Mouse (Mus musculus) myocyte (in vitro differentiated cells): ENCODE results near the gene Tmem200c. TPM values are rescaled to one million over a fixed set of nuclear protein-coding genes. Genes with fewer than 3 reads are reported as not detected.

ENCODE experiments used
- H3K27me3 ChIP-seq: one replicate; pipeline ENCODE4 v1.6.1; 2011; ENCODE audit not compliant: control insufficient read depth, insufficient read depth, insufficient read length
- H3K36me3 ChIP-seq: one replicate; pipeline ENCODE4 v1.6.1; 2011; ENCODE audit not compliant: control insufficient read depth, insufficient read depth
- H3K4me2 ChIP-seq: one replicate; pipeline ENCODE4 v1.6.1; 2011; ENCODE audit warnings: low read depth, control low read depth
- H3K4me3 ChIP-seq: one replicate; pipeline ENCODE4 v1.5.1; 2011; ENCODE audit warnings: mild to moderate bottlenecking, control low read depth, moderate library complexity
- H3K79me2 ChIP-seq: one replicate; pipeline ENCODE4 v1.6.1; 2011; ENCODE audit not compliant: control insufficient read depth, insufficient read depth
- H3ac ChIP-seq: one replicate; pipeline ENCODE4 v1.6.1; 2011; ENCODE audit not compliant: control insufficient read depth, insufficient read length
- CEBPB ChIP-seq: IDR thresholded peaks from 2 replicates; pipeline ENCODE4 v1.6.1; 2011; ENCODE audit warnings: mild to moderate bottlenecking, moderate library complexity; ENCODE audit not compliant: poor library complexity, insufficient read depth, severe bottlenecking
- E2F4 ChIP-seq: IDR thresholded peaks from one replicate; pipeline ENCODE4 v1.6.1; 2011; ENCODE audit warnings: mild to moderate bottlenecking, control low read depth, moderate library complexity; ENCODE audit not compliant: insufficient read depth
- MAX ChIP-seq: IDR thresholded peaks from one replicate; pipeline ENCODE4 v1.6.1; 2011; ENCODE audit warnings: low read depth, mild to moderate bottlenecking, control low read depth
- MYOD1 ChIP-seq, 3 experiments: IDR thresholded peaks; one replicate each; pipeline ENCODE4 v1.6.1; 2011; ENCODE audit warnings: control low read depth in 2 of 3, low read depth in 2 of 3, mild to moderate bottlenecking in 2 of 3, moderate library complexity in 1 of 3; ENCODE audit not compliant: insufficient read length in 2 of 3, control insufficient read depth in 1 of 3
- MYOG ChIP-seq, 3 experiments: IDR thresholded peaks; one replicate each; pipeline ENCODE4 v1.6.1; 2011; ENCODE audit warnings: control low read depth in 2 of 3, low read depth in 2 of 3, mild to moderate bottlenecking in 2 of 3; ENCODE audit not compliant: insufficient read length in 2 of 3, control insufficient read depth in 1 of 3, insufficient read depth in 1 of 3
- POLR2A ChIP-seq: IDR thresholded peaks from one replicate; pipeline ENCODE4 v1.6.1; 2011; ENCODE audit warnings: low read depth, mild to moderate bottlenecking, control low read depth, moderate library complexity; ENCODE audit not compliant: insufficient read length
- POLR2AphosphoS2 ChIP-seq: IDR thresholded peaks from one replicate; pipeline ENCODE4 v1.6.1; 2011; ENCODE audit warnings: low read depth, control low read depth; ENCODE audit not compliant: insufficient read length
- REST ChIP-seq: IDR thresholded peaks from one replicate; pipeline ENCODE4 v1.6.1; 2011; ENCODE audit warnings: mild to moderate bottlenecking, control low read depth, moderate library complexity; ENCODE audit not compliant: insufficient read depth, insufficient read length
- SRF ChIP-seq: IDR thresholded peaks from one replicate; pipeline ENCODE4 v1.6.1; 2011; ENCODE audit warnings: low read depth; ENCODE audit not compliant: control insufficient read depth, insufficient read length
- TCF12 ChIP-seq: IDR thresholded peaks from one replicate; pipeline ENCODE4 v1.6.1; 2011; ENCODE audit warnings: mild to moderate bottlenecking, control low read depth; ENCODE audit not compliant: poor library complexity, insufficient read depth, severe bottlenecking
- TCF3 ChIP-seq: IDR thresholded peaks from one replicate; pipeline ENCODE4 v1.6.1; 2011; ENCODE audit warnings: low read depth, control low read depth; ENCODE audit not compliant: insufficient read length
- USF1 ChIP-seq: IDR thresholded peaks from one replicate; pipeline ENCODE4 v1.6.1; 2011; ENCODE audit warnings: low read depth, mild to moderate bottlenecking, control low read depth, moderate library complexity
- polyA plus RNA-seq: library from polyadenylated mRNA; unstranded; fragments of >200 nt; fragmentation: generic; extraction: Trizol; gene quantifications from one replicate; pipeline ENCODE4 v1.2.1, GENCODE M21; 2012; ENCODE audit warnings: missing spikeins

Gene Tmem200c
- polyA plus RNA-seq, 1 experiment = 0.34 TPM

DNA sequence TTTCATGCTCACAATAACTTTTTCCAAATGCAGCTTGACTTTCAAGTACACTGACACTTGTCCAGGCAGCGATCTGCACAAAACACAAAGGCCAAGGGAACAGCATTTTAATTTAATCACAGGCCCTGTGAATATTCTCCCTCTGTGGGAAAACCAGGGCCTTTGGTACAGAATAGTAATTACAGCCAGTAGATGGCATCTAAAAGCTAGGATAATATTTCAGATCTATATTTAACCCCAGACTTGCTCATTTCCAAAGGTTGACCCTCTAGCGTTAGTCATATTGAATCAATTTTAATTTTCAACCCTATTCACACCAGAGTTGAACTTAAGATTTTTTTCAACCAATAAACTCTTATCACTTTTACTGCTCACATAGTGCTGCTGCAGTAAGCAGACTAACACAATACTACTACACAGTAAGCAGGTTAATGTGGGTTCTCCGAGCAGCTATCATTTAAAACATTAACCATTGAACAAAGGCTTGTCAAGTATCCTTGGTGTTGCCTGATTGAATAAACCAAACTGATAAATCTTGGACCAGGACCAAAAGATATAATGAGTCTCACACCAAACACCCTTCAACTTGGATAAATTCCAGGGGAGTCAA is 57.2 kb downstream of the Tmem200c start:
- Histone ChIP-seq H3ac (no peak overlapping the region), H3K79me2 (no peaks in the 10 kb centered on the region), H3K27me3 (no peaks in the 10 kb centered on the region), H3K36me3 (no peaks in the 10 kb centered on the region), H3K4me2 (no peak overlapping the region), H3K4me3 (no peak overlapping the region)
- no peak for TF ChIP-seq MYOG (IDR thresholded peaks at IDR 0.05; ENCODE audit: control insufficient read depth in 1 of 3, insufficient read depth in 1 of 3, insufficient read length in 2 of 3, low read depth in 2 of 3)
- TF ChIP-seq SRF = no peak
- TF ChIP-seq USF1 = no peak
- no peak for TF ChIP-seq POLR2A
- TF ChIP-seq TCF12 = no peak
- TF ChIP-seq MAX = no peak
- no peak for TF ChIP-seq POLR2AphosphoS2
- no peak for TF ChIP-seq TCF3
- no peak for TF ChIP-seq CEBPB

DNA sequence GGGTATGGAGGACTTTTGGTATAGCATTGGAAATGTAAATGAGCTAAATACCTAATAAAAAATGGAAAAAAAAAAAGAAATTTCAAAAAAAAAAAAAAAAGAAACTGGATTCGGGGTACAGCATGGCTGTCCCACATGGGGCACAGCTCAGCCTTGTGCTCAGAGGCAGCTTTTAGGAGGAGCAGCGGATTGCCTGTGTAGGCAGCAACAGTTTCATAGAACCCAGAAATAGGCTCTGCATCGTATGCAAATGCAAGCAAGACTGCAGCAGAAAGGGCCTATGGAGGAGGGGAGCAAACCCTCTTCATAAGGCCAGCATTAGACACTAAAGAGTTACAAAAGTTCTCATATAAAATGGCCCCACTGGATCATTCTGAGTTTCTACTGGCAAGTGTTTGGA is 64.2 kb downstream of the Tmem200c start:
- Histone ChIP-seq H3K4me2 (no peak overlapping the region), H3K79me2 (no peaks in the 10 kb centered on the region), H3K27me3 (no peaks in the 10 kb centered on the region), H3K4me3 (no peak overlapping the region), H3ac (no peak overlapping the region), H3K36me3 (no peaks in the 10 kb centered on the region)
- no peak for TF ChIP-seq TCF12
- no peak for TF ChIP-seq POLR2AphosphoS2
- no peak for TF ChIP-seq POLR2A
- TF ChIP-seq USF1 = no peak
- no peak for TF ChIP-seq MYOD1 (IDR thresholded peaks at IDR 0.05; ENCODE audit: control insufficient read depth in 1 of 3, insufficient read length in 2 of 3, low read depth in 2 of 3)
- no peak for TF ChIP-seq MYOG (IDR thresholded peaks at IDR 0.05; ENCODE audit: control insufficient read depth in 1 of 3, insufficient read depth in 1 of 3, insufficient read length in 2 of 3, low read depth in 2 of 3)
- no peak for TF ChIP-seq REST
- TF ChIP-seq SRF = no peak
- TF ChIP-seq TCF3 = no peak
- TF ChIP-seq E2F4 = no peak
- no peak for TF ChIP-seq MAX
- TF ChIP-seq CEBPB = no peak

Other genes starting within 250 kb of the Tmem200c start
- gene Epb41l3, start 249.1 kb downstream of the Tmem200c start, polyA plus RNA-seq = 19.5 TPM